Mouse (Mus musculus) cerebellum, adult 18-20 months (tissue): ENCODE results near the gene Glrx.

Source experiments
- DNase-seq, 2 experiments: peaks; one replicate each; pipeline ENCODE4 v3.0.0; 2021

Gene Glrx

GRCm38 (mm10) chr13:75835461-75835860 lies 4.2 kb upstream of the Glrx start:
- DNase-seq = no peak

- no peak for DNase-seq
These were observed 1.2 kb upstream of the Glrx start for GRCm38 (mm10) chr13:75838506-75838905.

DNA sequence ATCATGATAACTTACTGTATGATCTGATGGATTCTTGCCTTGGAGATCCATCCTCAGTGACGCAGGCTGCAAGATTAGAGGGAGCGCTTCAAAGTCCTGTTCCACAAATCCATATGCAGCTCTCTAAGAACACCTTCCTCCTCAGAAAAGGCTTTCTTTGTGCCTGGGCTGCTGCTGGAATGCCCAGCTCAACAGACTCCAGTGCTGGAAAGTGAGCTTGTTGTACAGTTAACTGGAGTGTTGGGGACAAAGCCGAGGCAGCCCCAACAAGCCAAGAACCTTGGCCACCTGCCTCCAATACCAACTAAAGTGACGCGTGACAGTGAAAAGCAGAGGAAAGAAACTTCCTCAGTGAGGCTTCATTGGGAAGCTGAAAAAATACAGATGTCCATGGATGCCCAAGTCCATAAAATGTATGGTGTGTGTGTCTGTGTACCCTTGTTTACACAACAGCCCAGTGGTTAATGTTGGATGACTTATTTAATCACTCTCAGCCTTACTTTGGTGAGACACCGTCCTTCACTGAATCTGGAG lies 1.2 kb downstream of the Glrx start:
- peak; percentile 14 to 15 for DNase-seq

GRCm38 (mm10) chr13:75841950-75842349 lies 2.3 kb downstream of the Glrx start:
- no peak for DNase-seq

- no peak for DNase-seq
These were observed 3.7 kb downstream of the Glrx start for GRCm38 (mm10) chr13:75843331-75843730.

- no peak for DNase-seq
These were observed 4.5 kb downstream of the Glrx start for GRCm38 (mm10) chr13:75843993-75844683.

DNA sequence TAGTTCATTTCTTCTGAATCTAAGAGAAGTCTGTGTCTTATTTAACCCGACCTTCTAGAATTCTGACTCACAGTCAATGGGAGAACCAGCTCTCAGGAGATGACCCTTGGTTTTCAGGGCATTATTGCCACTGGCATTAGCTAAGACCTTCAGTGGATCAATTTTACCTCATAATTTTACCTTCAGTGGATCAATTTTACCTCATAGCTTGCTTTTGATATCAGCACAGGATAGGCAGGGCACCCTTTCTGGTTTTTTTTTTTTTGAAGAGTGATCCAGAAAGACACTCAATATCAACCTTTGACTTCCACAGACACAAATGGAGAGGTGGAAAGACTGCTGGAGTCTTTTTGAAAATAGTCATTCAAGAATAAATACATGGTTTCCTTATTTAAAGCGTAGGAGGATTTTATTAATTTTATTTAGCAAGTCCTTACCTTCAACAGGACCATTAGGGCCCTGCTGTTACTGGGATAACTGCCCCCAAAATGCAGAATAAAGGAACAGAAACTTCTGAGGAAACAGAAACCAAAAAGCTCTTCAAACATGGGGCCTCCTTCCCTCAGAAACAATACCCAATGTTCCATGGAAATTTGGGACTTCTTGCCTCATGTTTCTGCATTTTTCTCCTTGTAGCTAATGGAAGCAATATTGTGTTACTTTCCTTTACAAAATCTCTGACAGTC lies 5.3 kb downstream of the Glrx start:
- DNase-seq = no peak

DNA sequence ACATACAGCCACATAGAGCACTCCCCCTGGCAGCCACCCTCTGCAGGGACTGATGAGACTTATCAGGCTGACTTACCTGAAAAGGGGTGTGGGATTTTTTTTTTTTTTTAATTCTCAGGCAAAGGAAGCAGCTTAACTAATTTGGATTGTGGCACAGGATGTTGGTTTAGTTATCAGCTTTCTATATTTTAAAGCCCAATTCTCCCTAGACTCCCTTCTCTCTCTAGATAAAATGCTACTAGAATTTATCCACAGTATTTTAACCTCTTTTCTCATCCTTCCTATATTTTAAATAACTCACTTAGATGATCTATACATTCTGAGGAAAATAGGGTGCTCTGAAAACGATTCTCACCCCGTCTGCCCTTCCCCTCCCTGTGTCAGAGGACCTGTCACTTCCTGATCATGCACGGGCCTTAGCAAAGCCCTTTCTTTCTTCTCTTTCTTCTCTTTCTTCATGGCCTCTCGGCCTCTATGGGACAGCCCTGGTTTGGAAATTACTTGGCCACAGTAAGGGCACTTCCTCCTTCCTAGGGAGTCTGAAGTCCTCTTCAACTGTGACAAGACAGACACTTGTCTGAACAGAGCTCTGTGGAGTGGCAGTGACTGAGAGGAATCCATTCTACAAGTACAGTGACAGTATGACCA lies 6.0 kb downstream of the Glrx start:
- DNase-seq = no peak

DNA sequence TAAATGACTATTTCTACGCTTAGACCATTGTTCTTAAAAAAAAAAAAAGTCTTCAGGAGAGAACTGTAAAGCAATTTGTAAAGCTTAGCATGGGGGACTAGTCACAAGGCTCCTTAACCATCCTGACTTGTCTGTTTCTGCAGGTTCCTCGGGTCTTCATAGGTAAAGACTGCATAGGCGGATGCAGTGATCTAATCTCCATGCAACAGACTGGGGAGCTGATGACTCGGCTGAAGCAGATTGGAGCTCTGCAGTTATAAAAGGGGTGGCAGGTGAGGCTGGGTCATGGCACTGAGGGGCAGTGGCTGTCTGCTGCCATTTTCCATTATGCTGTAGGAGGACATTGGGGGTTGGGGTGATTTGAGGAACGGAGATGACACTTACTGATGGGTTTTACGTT lies 7.4 kb downstream of the Glrx start:
- no peak for DNase-seq

DNA sequence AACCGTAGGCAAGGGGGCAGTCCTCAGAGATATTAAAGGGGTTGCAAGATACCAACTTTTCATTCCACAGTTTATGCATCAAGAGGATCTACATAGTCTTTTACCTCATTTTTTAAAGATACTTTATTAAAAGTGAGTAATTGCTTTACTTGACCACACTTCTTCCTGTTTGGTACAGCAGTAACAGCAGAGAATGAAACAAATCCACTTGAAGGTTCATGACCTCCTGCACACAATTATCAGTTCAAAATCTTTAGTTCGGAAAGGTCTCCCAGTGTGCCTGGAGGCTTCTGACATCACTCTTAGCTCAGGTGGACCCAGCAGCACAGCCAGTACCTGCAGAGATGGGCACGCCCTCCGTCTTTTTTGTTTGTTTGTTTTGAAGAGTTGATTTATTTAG lies 12.4 kb downstream of the Glrx start:
- no peak for DNase-seq

- no peak for DNase-seq
These were observed 13.4 kb downstream of the Glrx start for GRCm38 (mm10) chr13:75853118-75853517.

GRCm38 (mm10) chr13:75859264-75859844 lies 19.7 kb downstream of the Glrx start:
- DNase-seq = no peak

GRCm38 (mm10) chr13:75865486-75866184 lies 26.0 kb downstream of the Glrx start:
- DNase-seq = no peak

GRCm38 (mm10) chr13:75867876-75868275 lies 28.2 kb downstream of the Glrx start:
- DNase-seq = no peak

DNA sequence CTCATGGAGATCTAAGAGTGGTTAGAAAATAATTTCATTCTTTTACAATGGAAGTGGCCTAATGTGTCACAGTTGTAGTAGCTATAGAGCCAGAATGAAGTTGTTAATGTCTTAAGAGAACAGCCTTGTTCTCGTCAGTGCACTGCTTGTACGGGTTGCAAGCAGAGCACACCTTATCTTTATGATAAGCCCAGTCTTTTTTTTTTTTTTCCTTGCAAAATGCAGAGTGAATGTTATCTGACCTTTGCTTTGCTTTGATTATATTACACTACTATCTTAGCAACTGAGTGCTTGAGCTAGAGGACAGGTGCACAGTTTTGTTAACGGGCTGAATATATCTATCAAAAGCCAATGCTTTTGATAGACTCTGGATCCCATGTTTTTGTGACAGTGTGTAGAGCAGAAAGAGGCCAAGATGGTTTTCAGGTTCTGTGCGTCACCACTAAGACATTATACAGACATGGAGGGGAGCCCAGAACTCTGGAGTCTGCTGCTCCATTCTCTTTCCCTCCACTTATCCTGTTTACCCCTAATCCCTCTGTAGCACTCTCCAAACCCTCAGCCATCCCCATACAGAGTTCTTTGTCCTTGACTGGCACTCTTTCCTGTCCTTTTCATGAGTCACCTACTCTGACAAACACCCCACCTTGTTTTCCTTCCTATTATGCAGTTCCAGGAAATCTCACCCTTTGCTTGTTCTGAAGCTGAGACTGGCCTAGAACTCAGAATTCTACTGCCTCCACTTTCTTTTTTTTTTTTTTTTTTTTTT lies 35.1 kb downstream of the Glrx start:
- DNase-seq = no peak

GRCm38 (mm10) chr13:75876188-75876587 lies 36.5 kb downstream of the Glrx start:
- peak; percentile 58 to 63 for DNase-seq

DNA sequence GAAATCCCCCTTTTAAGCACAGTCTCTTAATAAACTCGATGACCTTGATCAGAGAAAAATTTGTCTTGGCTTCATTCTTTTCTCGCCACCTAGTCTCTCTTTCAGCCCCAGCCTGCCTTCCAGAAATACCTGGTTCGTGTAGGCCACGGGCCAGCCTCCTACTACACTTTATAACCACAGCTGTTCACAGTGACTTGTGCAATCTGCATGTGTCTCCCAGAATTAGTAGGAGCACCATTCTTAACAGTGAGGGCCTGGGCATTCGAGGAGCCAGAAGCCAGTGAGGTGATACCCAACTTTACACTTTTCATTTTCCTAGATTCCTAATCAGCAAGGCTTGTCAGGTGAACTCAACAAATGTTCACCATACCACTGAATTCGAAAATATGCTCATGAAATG lies 36.9 kb downstream of the Glrx start:
- DNase-seq = no peak

DNA sequence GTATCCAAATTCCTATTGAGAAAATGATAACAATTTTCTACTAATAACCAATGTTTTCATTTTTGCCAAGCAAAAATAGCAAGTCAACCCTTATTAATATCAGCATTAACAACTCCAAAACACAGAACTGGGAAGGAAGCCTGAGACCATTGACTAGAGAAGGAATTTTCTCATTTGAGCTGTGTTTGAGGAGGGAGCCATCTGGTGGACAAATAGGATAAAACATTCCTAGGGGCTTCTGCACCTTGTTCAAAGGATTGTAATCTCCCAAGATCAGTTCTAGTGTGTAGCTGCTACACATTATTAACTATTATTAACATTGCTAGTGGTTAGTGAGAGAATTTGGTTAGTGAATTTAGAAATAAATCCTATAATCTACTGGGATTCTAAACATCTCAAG lies 38.2 kb downstream of the Glrx start:
- DNase-seq = peak; percentile 48 to 50

DNA sequence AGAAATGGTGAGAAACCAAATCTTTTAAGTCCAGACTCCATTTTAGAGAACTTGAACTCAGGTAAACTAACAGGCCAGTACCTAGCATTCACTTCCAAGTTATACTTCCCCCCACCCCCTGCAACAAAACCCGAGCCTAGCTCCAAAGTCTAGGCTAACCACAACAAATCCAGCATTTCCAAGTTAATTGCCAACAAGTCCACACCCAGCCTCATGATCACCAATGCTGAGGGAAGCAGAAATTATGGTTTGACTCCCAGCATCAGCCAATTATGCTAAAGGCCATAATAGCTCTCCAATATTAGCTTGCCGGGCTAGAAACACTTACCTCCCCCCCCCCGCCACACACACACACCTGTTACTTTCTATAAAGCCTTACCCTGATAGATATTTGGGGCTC lies 40.1 kb downstream of the Glrx start:
- DNase-seq = no peak

DNA sequence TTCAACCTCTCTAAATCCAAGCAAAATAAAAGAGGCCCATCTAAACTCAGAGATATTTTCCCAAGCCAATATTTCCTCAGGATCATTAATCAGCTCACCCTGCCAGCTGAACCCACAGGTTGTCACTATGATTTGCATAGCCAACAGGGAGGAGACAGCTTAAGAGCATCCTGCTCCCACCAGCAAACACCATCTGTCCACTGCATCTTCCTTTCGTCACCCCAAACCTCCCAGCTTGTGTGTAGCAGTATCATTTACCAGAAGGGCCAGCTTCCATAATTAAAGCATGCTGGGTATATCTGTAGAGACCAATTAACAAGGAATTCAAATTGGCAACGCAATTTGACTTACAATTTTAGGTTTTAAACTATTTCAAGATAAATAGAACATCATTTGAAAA lies 40.8 kb downstream of the Glrx start:
- DNase-seq = no peak

DNA sequence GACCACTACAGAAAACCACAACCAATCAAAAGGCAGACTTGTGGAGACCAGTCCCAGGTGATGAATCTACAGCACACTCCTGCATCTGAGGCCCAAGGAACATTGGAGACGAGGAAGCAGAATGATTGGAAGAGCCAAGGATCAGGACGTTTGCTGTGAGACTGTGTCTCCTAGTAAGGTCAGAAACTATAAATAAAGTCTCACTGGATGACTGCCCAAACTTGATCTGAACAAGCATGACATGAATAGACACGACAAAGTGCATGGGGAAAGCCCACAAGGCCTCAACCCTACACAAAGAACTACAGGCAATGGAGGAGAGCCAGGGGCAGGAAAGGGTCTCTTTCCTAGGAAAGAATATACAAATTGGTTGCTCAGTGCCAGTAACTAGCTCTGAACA lies 44.1 kb downstream of the Glrx start:
- no peak for DNase-seq

GRCm38 (mm10) chr13:75891868-75892267 lies 52.2 kb downstream of the Glrx start:
- no peak for DNase-seq
